Mouse (Mus musculus): ENCODE measurements at regions not wholly inside any gene's neighbourhood (a gene's known extent, or its start where the extent isn't known, plus 50 kb on each side); places are given as distances from the start of the nearest gene placed in this dataset.

GRCm38 (mm10) chr2:115177896-115178295, 403.6 kb upstream of the BC052040 start:
- no peak for TF ChIP-seq CTCF (IDR thresholded peaks at IDR 0.05; ENCODE audit: borderline replicate concordance, insufficient read depth, low read depth, low read length)
- no peak for TF ChIP-seq POLR2A (IDR thresholded peaks at IDR 0.05; ENCODE audit: borderline replicate concordance, insufficient read depth, low read length)
